Mouse (Mus musculus): Measurements from ENCODE around the gene Crygn. TPM values are rescaled to one million over a fixed set of nuclear protein-coding genes. Genes with fewer than 3 reads are reported as not detected.
A peak's percentile ranks its signal among the peaks of the same experiment; 100 is the strongest.
"Not testable (repeated sequence)": the region's sequence is repeated elsewhere in the genome, so short reads cannot be mapped to it uniquely, and the experiment has no call there.

Gene Crygn
- polyA plus RNA-seq, 1 experiment from 2014 or later: 2.0 TPM

DNA sequence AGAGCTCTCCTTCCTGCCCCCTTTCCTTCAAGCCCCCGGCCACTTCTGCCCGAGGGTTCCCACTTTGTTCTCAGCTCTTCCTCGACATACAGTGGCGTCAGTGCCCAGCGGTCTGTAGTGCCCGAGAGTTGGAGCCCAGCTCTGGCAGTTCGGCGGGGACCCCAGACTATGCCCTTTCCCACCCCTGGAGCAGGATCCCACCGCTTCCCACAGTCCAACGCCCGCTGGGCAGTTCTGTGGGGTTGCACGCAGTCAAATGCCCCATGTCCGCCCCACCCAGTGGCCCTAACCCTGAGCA is 21.0 kb upstream of the Crygn start:
- H3K4me1 ChIP-seq: peaks cover 12% of the 10 kb centered on the region; the same call in 1 of the 2 replicates
- peak overlapping the region; percentile 45 for H3K4me2 ChIP-seq
- no peak overlapping the region for H3K27ac ChIP-seq
- no peaks in the 10 kb centered on the region for H3K36me3 ChIP-seq
- H3K4me3 ChIP-seq (replicated peaks): 0 out of 2 replicates have a peak overlapping the region, but pooled peaks have one; percentile 6
- H3K9ac ChIP-seq: no peak overlapping the region
- 0 out of 2 replicates have a peak, but pooled peaks cover 9% of the 10 kb centered on the region for H3K9me3 ChIP-seq (replicated peaks)
- 43% methylated on average over 13 of the region's 13 CpGs for WGBS
- no peak for ATAC-seq (replicated peaks; ENCODE audit: low FRiP score)
- H3K27me3 ChIP-seq: no peaks in the 10 kb centered on the region

DNA sequence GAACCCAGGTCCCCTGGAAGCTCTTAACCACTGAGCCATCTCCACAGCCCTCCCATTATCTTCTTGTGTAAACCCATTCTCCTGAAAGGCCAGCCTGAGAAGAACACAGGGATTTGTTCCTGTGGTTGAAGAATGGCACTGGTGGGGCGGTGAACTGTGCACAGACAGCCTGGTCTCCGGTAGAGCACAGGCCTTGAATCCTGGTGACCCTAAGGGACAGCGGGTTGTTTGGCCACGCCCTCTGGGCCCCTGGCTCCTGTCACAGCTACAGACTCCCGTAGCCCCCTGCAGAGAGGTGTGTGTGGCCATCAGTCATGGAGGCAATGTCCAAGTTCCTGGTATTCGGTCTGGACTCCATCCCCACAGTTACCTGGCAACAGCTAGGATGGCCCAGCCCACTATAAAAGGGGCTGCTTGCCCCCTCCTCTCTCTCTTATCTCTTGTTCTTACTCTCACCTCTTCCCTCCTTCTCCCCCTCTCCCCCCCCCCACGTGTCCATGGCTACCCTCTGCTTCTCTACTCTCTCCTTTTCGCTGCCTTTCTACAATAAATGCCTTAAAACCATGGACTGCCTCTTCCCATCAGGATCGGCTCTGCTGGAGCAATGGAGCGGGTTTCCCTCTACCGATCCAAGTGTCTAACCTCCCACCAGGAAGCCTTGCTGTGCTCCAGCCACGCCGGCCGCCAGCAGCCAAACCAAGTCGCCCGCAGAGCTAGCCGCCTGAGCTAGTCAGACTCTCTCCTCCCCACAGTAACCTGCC is 20.5 kb upstream of the Crygn start:
- H3K4me2 ChIP-seq: peak overlapping the region; percentile 45

DNA sequence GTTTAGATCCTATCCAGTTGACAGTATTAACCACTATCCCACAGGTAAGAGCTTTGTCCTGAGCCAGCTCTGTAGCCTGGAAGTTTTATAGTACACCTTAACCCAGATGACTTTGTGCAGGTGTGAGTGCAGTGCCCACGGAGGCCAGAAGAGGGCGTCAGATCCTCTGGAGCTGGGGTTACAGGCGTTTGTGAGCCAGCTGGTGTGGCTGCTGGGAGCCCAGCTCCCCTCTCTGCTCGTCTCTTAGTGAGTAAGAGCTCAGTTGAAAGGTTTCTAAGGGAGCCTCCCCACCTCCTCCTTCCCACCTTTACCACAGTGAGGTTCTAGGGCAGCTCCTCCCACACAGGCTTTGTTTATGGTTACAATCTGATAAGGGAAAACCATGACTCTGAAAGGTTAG is 18.9 kb upstream of the Crygn start:
- no peak overlapping the region for H3K27ac ChIP-seq
- H3K36me3 ChIP-seq: no peaks in the 10 kb centered on the region
- no peak overlapping the region for H3K9ac ChIP-seq
- H3K4me2 ChIP-seq: no peak overlapping the region
- H3K4me3 ChIP-seq (replicated peaks): no peak overlapping the region
- H3K9me3 ChIP-seq (replicated peaks): 0 out of 2 replicates have a peak, but pooled peaks cover 9% of the 10 kb centered on the region
- H3K27me3 ChIP-seq: no peaks in the 10 kb centered on the region
- no peak for ATAC-seq (replicated peaks; ENCODE audit: low FRiP score)
- 64% methylated on average over 4 of the region's 4 CpGs for WGBS
- H3K4me1 ChIP-seq: peaks cover 12% of the 10 kb centered on the region; the same call in 1 of the 2 replicates

More for the DNA sequence above, 20.5 kb upstream of the Crygn start:
- Histone ChIP-seq H3K27ac (no peak overlapping the region), H3K9ac (no peak overlapping the region), H3K36me3 (no peaks in the 10 kb centered on the region), H3K27me3 (no peaks in the 10 kb centered on the region), H3K4me3 (replicated peaks) (0 out of 2 replicates have a peak overlapping the region, but pooled peaks have one; percentile 6), H3K4me1 (peaks cover 12% of the 10 kb centered on the region; the same call in 1 of the 2 replicates), H3K9me3 (replicated peaks) (0 out of 2 replicates have a peak, but pooled peaks cover 9% of the 10 kb centered on the region)
- WGBS: 28% methylated on average over 17 of the region's 17 CpGs
- 0 out of 2 replicates have a peak, but pooled peaks have one; percentile 46 for ATAC-seq (replicated peaks; ENCODE audit: low FRiP score)

DNA sequence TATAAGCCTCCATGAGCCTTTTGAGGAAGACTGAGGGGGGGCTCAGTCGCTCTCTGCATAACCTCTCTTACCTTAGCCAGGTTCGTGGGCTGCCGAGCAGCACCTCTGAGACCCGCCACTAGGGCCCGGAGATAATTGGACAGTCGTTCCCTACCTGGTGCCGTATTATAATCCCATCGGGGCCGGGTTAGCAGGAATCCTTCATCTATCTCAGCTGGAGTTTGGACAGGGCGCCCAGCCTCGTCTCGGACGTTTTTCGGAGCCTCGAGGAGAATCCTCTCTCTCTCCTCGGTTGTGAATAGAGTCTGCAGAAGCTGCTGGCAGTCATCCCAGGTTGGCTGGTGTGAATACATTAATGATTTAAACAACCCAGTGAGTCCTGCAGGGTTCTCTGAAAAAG is 16.7 kb upstream of the Crygn start:
- WGBS: 95% methylated on average over 16 of the region's 16 CpGs
- not testable (repeated sequence) for H3K9ac ChIP-seq; ATAC-seq (replicated peaks; ENCODE audit: low FRiP score); H3K27me3 ChIP-seq; H3K4me3 ChIP-seq (replicated peaks); H3K9me3 ChIP-seq (replicated peaks); H3K4me2 ChIP-seq; H3K27ac ChIP-seq; H3K36me3 ChIP-seq
- peaks cover 12% of the 10 kb centered on the region; the same call in 1 of the 2 replicates for H3K4me1 ChIP-seq

DNA sequence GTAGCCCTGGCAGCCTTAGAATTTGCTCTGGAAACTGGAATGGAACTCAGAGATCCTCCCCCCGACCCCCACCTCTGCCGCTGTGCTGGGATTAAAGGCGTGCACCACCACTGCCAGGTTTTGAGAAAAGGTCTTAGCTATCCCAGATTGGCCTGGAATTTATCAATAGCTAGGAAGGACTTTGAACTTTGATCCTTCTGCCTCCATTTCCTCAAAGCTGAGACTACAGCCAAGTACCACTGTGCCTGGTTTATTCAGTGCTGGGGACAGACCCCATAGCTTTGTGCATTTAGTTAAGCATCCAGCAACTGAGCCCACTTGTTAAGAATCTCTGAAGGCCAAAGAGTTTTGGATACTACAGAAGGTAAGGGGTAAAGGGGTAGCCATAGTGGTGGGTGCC is 877 bp downstream of the Crygn start:
- Histone ChIP-seq H3K9ac (no peak overlapping the region), H3K36me3 (no peaks in the 10 kb centered on the region), H3K27ac (no peak overlapping the region), H3K9me3 (replicated peaks) (no peaks in the 10 kb centered on the region), H3K27me3 (no peaks in the 10 kb centered on the region), H3K4me1 (peaks cover 45% of the 10 kb centered on the region), H3K4me2 (no peak overlapping the region), H3K4me3 (replicated peaks) (no peak overlapping the region)
- 84% methylated on average over 3 of the region's 3 CpGs for WGBS
- no peak for ATAC-seq (replicated peaks; ENCODE audit: low FRiP score)

DNA sequence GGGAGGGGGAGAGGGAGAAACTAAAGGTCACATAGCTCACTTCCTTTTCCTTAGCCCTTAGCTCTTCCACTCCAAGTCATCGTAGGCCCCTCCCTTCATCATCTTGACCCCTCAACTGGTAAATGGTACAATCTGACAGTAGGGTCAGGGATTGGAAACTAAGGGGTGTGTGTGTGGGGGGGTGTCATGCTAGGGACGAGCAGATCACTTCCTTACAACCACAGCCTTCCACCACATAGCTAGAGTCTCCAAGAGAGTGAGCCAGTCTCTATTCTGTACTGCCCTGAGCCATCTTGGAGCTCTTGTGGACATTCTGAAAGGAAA is 5.7 kb downstream of the Crygn start:
- H3K27me3 ChIP-seq: no peaks in the 10 kb centered on the region
- peak overlapping the region; percentile 83 for H3K4me2 ChIP-seq
- peak; percentile 9 for ATAC-seq (replicated peaks; ENCODE audit: low FRiP score)
- peak overlapping the region; percentile 97 for H3K27ac ChIP-seq
- peak overlapping the region; percentile 55 for H3K4me3 ChIP-seq (replicated peaks)
- 3% methylated on average over 2 of the region's 2 CpGs for WGBS
- peaks cover 72% of the 10 kb centered on the region for H3K4me1 ChIP-seq
- no peaks in the 10 kb centered on the region for H3K9me3 ChIP-seq (replicated peaks)
- no peaks in the 10 kb centered on the region for H3K36me3 ChIP-seq
- peak overlapping the region; percentile 77; the same call in 1 of the 2 replicates for H3K9ac ChIP-seq

DNA sequence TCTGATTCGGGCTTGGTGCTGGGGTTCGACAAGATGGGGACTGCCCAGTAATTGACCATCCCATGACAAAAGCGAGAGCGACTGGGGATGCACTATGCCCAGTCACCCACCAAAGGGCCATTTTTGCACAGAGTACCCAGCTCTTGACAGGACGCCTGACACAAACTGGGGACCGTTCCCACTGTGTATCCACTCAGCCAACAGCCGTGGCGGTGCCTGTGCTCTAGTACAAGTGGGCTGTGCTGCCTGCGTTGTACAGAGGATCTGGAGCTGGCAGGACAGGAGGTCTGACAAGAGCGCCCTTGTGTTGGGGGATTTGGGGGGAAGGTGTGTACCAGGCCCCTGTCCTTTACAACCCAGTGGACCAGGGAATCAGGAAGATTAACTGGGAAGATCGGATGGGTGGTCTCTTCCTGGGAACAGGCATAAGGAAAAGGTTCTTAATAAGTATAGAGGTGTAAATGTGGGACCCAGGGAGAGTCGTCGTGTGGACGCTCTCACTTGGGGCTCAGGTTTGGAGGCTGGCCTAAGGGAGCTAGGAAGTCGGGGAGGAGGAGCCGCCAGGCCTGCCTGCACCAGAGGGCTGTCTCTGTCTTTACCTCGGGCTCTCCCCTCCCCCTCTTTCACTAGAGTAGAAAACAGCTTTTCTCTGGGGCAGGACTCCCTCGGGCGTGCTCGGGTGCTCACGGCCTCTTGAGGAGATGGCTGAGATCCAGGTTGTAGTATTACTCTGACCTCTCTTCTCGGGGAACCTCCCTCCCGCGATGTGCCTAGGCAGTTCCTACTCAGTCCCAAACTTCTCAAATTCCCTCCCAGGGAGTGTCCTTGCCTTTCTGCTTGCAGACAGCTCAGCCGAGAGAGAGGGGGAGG is 6.3 kb downstream of the Crygn start:
- 1% methylated on average over 25 of the region's 25 CpGs for WGBS
- peak; percentile 78 for ATAC-seq (replicated peaks; ENCODE audit: low FRiP score)
- no peaks in the 10 kb centered on the region for H3K36me3 ChIP-seq
- no peaks in the 10 kb centered on the region for H3K27me3 ChIP-seq
- peak overlapping the region; percentile 77 for H3K9ac ChIP-seq
- peaks cover 75% of the 10 kb centered on the region for H3K4me1 ChIP-seq
- peak overlapping the region; percentile 55 for H3K4me3 ChIP-seq (replicated peaks)
- H3K9me3 ChIP-seq (replicated peaks): no peaks in the 10 kb centered on the region
- peak overlapping the region; percentile 83 for H3K4me2 ChIP-seq
- H3K27ac ChIP-seq: peak overlapping the region; percentile 97

DNA sequence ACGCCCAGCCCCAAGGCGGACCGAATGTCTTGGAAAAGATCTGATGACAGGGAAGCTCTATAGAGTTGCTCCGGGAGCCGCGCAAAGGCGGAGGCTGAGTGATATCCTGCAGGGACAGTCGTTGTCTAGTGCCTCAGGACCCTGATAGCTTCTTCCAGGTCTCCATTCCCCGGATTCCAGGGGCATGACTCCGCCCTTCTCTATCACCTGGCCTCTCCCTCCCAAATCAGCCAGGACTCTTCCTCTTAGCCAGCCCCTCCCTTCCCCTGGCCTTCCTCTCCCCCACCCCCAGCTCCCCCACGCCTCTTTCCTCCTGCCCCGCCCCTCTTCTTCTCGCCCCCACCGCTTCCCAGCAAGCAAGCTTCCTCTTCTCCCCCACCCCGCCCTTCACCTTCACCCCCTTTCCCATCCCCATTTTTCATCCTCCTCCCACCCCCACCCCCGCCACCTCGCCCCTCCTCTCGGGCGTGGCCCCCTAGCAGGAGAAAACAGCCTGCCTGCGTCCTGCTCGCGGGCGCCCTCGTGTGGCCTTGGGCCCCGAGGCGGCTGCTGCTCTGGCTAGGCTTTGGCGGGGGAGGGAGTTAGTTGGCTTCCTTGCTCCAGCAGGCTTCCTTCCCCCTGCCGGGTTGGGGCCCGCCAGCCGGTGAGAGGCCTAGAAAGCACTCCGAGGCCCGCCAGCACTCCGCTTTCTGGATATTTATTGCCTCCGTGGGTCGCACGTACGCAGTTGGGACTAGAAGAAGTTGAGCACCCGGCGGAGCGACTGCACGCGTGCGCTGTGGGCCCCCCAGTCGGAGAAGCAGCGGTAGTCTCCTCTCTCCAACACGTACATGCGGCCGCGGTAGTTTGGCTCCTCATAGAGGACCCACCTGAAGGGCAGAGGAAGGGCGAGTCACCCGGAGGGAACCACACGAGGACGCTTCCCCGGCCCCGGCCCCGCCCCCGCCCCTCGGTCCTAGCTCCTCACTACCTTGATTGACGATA is 7.2 kb downstream of the Crygn start:
- Histone ChIP-seq H3K36me3 (no peaks in the 10 kb centered on the region), H3K4me2 (peak overlapping the region; percentile 83), H3K9me3 (replicated peaks) (no peaks in the 10 kb centered on the region), H3K27ac (peak overlapping the region; percentile 97), H3K9ac (peak overlapping the region; percentile 77), H3K4me3 (replicated peaks) (peak overlapping the region; percentile 55), H3K4me1 (peaks cover 71% of the 10 kb centered on the region), H3K27me3 (no peaks in the 10 kb centered on the region)
- ATAC-seq (replicated peaks; ENCODE audit: low FRiP score): peak; percentile 68
- WGBS: 1% methylated on average over 59 of the region's 59 CpGs

DNA sequence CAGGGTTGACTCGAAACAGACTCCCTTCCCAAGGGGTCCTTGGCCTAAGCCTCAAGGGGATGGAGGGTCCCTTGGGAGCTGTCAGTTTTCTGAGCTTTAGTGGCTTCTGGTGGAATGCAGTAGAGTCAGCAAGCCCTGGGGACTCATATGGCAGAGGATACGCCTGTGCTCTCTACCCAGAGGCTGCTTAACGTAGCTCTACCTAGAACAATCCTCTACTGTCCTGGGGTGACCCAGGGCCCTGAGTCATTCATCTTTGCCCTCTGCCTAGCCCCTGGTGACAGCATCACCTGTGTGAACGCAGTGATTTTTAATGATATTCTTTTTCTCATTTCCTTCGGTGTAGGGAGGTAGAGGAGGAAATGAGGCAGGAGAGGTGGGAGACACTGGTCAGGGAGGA is 8.1 kb downstream of the Crygn start:
- no peak overlapping the region for H3K9ac ChIP-seq
- no peaks in the 10 kb centered on the region for H3K9me3 ChIP-seq (replicated peaks)
- peak overlapping the region; percentile 97 for H3K27ac ChIP-seq
- ATAC-seq (replicated peaks; ENCODE audit: low FRiP score): no peak
- peak overlapping the region; percentile 55 for H3K4me3 ChIP-seq (replicated peaks)
- H3K4me2 ChIP-seq: peak overlapping the region; percentile 83
- H3K4me1 ChIP-seq: peaks cover 67% of the 10 kb centered on the region
- WGBS: 56% methylated on average over 5 of the region's 5 CpGs
- no peaks in the 10 kb centered on the region for H3K36me3 ChIP-seq
- H3K27me3 ChIP-seq: no peaks in the 10 kb centered on the region

DNA sequence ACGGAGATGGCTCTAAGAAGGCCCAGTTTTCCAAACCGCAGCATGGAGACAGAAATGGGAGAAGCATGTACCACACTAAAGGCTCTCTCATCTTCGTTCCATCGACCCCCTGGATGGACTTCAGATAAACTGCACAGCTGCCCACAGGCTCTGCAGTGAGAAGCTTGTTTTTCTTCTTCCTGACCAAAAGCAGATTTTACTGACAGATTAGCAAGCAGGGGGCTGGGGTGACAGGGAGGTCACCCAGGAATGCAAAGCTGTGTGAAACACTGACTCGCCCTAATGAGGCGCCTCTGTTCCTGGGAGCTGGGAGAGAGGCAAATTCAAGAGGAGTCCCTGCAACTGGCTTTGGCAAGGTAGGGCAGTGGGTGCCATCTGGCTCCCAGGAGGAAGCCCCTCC is 10.3 kb downstream of the Crygn start:
- H3K4me3 ChIP-seq (replicated peaks): no peak overlapping the region
- no peak overlapping the region for H3K4me2 ChIP-seq
- H3K27me3 ChIP-seq: no peaks in the 10 kb centered on the region
- peak overlapping the region; percentile 80 for H3K27ac ChIP-seq
- 17% methylated on average over 6 of the region's 6 CpGs for WGBS
- H3K9ac ChIP-seq: no peak overlapping the region
- no peak for ATAC-seq (replicated peaks; ENCODE audit: low FRiP score)
- H3K9me3 ChIP-seq (replicated peaks): no peaks in the 10 kb centered on the region
- H3K4me1 ChIP-seq: peaks cover 47% of the 10 kb centered on the region
- no peaks in the 10 kb centered on the region for H3K36me3 ChIP-seq

DNA sequence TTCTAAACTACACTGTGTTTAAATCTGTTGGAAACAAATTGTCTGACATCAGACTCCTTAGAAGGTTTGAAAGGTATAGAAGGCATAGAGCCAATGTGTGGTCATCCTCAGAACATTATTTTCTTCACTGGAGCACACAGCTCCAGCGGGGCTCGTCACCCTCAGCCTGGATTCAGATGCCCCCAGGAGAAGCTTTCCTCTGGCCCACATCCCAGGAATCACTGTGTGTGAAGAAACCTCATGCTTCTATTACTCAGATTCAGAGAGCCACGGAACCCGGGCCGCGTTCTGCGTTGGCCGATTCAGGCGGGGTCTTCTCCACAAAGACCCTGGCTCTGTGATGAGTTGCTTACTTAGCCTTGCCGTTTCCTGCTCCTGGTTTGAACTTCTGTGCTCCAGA is 13.9 kb downstream of the Crygn start:
- WGBS: 88% methylated on average over 10 of the region's 10 CpGs
- no peak overlapping the region for H3K9ac ChIP-seq
- ATAC-seq (replicated peaks; ENCODE audit: low FRiP score): no peak
- H3K4me3 ChIP-seq (replicated peaks): no peak overlapping the region
- H3K4me2 ChIP-seq: no peak overlapping the region
- no peaks in the 10 kb centered on the region for H3K27me3 ChIP-seq
- no peaks in the 10 kb centered on the region for H3K9me3 ChIP-seq (replicated peaks)
- H3K27ac ChIP-seq: no peak overlapping the region
- no peaks in the 10 kb centered on the region for H3K36me3 ChIP-seq
- peaks cover 29% of the 10 kb centered on the region for H3K4me1 ChIP-seq

Data from kidney, embryonic 15.5 days (tissue).